Mouse (Mus musculus) C2C12 (cell line): ENCODE measurements around the gene Lmntd1.

Source experiments
- CEBPB ChIP-seq: IDR thresholded peaks from one replicate; pipeline ENCODE4 v1.6.1; 2011; ENCODE audit warnings: low read depth, mild to moderate bottlenecking, control low read depth, moderate library complexity
- CTCF ChIP-seq: IDR thresholded peaks from one replicate; pipeline ENCODE4 v1.5.1; 2011; ENCODE audit not compliant: control insufficient read depth, insufficient read depth, insufficient read length
- FOSL1 ChIP-seq: IDR thresholded peaks from one replicate; pipeline ENCODE4 v1.8.0; 2011; ENCODE audit warnings: mild to moderate bottlenecking, low read length; ENCODE audit not compliant: poor library complexity, insufficient read depth, severe bottlenecking
- MAX ChIP-seq: IDR thresholded peaks from one replicate; pipeline ENCODE4 v1.6.1; 2011; ENCODE audit warnings: mild to moderate bottlenecking, control low read depth
- MYOD1 ChIP-seq: IDR thresholded peaks from one replicate; pipeline ENCODE4 v1.6.1; 2011; ENCODE audit warnings: low read depth; ENCODE audit not compliant: control insufficient read depth, insufficient read length
- MYOG ChIP-seq: IDR thresholded peaks from one replicate; pipeline ENCODE4 v1.6.1; 2011; ENCODE audit not compliant: control insufficient read depth, insufficient read length; ENCODE audit errors: extremely low read depth
- USF1 ChIP-seq: IDR thresholded peaks from one replicate; pipeline ENCODE4 v1.6.1; 2011; ENCODE audit warnings: low read depth, mild to moderate bottlenecking, control low read depth, moderate library complexity

GRCm38 (mm10) chr6:145640971-145641506, 26.9 kb upstream of the Lmntd1 start:
- no peak for TF ChIP-seq CTCF
- TF ChIP-seq MAX: no peak
- TF ChIP-seq CEBPB: no peak
- no peak for TF ChIP-seq MYOG
- TF ChIP-seq MYOD1: no peak
- TF ChIP-seq USF1: no peak
- TF ChIP-seq FOSL1: no peak
